Mouse (Mus musculus): ENCODE results near the gene Rabepk. TPM values are rescaled to one million over a fixed set of nuclear protein-coding genes. Genes with fewer than 3 reads are reported as not detected.
A peak's percentile ranks its signal among the peaks of the same experiment; 100 is the strongest.
"Not testable (repeated sequence)": the region's sequence is repeated elsewhere in the genome, so short reads cannot be mapped to it uniquely, and the experiment has no call there.

The Rabepk gene
- total RNA-seq, 2 experiments from 2014 or later = 8.1 to 9.8 TPM

DNA sequence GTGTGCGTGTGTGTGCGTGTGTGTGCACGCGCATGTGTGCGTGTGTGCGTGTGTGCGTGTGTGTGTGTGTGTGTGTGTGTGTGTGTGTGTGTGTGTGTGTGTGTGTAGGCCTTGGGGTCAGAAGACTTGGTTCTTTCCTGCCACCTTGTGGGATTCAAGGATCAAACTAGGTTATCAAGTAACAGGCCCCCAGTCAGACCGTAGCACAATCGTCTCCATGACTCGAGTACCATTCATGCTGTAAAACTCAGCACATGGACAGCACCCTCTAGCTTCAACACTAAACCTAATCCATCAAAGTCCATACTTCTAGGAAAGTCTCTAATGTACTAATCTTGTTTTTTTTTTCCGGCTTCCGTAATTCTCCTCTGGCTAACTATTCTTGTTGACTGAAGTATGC lies 34.9 kb downstream of the Rabepk start:
- no peak for DNase-seq

DNA sequence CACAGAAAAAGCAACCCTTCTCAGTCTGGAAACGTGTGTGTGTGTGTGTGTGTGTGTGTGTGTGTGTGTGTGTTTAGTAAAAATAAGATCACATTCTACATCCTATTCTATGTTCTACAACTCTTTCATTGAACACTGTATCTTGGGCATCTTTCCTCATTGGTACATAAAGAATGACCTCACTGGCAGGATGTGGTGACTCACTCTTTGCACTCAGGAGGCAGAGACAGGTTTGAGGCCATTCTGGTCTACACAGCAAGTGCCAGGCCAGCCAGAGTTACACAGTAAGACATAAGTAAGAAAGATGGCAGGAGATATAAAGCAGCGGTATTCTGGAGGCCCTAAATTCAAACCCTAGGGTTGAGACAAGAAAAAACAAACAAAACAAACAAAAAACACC lies 36.8 kb downstream of the Rabepk start:
- no peak for DNase-seq

- no peak for DNase-seq
Measured at GRCm38 (mm10) chr2:34762174-34762573, 37.5 kb downstream of the Rabepk start.

GRCm38 (mm10) chr2:34761272-34761671 lies 38.4 kb downstream of the Rabepk start:
- DNase-seq = not testable (repeated sequence)

DNA sequence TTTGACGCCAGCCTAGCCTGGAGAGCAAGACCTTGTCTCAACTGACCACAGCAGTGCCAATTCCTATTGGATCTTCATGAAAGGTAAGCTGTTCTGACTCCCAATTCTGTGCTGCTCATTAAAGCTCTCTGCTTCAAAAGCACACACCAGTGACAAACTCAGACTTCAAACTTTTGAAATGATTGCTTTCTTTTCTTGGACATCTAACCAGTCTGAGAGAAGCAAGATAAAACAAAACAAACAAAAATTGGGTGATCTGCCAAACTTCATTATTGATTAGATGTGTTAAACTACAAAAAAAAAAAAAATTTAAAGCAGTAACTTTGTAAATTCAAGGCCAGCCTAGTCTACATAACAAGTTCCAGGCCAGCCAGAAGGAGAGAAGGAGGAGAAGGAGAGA lies 42.4 kb downstream of the Rabepk start:
- no peak for DNase-seq

GRCm38 (mm10) chr2:34754551-34755358 lies 45.0 kb downstream of the Rabepk start, which contains the start of gene Gapvd1:
Gene Gapvd1 (minus strand): TSS chr2:34755232.
- no peak for DNase-seq

DNA sequence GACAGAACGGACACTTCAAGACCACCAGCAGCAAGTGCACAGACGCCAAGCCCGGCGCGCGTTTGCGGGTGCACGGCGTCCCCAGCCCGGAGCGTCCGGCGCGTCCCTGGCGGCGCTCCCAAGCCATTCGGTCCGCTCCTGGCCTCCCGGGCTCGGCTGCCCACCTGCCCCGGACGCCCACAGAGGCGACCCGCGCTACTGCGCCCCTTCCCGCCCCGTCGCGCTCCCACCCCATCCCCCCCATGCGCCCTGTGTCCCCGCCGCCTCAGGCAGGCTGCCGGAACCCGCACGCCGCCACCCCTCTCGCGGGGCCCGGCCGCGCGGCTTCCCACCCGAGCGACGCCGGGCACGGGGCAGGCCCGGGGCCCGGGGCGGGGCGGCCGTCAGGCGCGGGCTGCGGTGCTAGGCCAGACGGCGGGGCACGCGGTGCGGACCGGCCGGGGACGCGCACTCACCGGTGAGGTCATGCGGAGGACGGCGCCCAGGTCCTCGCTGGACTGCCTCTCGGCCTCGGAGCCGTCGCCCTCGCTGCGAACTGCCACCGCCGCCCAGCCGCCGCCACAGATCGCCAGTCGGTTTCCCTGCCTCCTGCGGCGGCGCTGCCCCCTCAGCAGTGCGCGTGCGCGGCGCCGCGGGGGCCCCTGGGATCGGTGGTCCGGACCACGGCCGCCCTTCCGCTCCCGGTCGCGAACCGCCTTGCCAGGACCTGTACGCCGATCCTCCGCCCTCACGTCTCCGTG lies 45.7 kb downstream of the Rabepk start:
- DNase-seq = peak; percentile 88

DNA sequence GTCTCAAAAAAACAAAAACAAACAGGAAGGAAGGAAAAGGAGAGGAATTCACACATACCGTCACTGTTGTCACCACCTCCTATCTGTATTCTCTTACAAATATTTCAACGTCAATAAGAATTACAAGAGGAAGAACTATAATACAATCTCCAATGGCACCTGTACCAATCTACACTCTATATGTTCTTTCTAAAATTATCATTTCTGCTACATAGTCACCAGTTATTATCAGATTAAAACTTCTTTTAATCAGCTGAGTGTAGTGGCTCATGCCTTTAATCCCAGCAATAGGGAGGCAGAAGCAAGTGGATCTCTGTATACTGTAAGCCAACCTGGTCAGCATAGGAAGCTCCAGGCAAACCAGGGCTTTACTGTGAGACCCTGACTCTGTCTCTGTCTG lies 49.5 kb downstream of the Rabepk start:
- no peak for DNase-seq

GRCm38 (mm10) chr2:34748479-34748878 lies 51.2 kb downstream of the Rabepk start:
- DNase-seq = no peak

DNA sequence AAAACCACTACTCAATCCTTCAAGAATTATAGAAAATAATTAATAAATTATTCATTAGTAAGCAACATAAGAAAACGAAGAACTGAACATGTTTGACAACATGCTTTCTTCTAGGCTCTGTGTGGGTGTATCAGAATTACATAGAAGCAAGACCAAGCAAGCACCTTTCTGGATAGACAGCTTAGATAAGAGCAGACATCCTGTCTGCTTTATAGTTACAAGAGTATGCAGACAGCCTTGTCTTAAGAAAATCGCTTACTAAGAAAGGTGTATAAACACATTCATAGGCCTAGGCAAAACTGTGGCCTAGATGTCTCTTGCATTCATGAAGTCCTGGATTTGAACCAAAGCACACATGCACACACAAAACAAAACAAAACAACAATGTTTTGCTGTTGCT lies 54.0 kb downstream of the Rabepk start:
- DNase-seq = no peak

DNA sequence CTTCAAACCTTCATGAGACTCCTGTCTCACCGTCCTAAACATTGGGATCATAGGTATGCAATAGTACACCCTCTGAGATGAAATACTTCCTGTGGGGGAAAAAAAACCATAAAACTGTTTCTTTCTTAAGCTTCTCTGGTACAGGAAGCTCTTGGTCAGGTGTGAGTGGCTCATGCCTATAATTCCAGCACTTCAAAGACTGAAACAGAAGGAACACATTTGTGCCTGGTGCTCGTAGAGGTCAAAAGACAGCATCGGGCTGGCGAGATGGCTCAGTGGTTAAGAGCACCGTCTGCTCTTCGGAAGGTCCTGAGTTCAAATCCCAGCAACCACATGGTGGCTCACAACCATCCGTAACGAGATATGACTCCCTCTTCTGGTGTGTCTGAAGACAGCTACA lies 55.2 kb downstream of the Rabepk start:
- no peak for DNase-seq

GRCm38 (mm10) chr2:34742675-34743074 lies 57.0 kb downstream of the Rabepk start:
- no peak for DNase-seq

- no peak for DNase-seq
Measured at GRCm38 (mm10) chr2:34741390-34742159, 58.1 kb downstream of the Rabepk start.

DNA sequence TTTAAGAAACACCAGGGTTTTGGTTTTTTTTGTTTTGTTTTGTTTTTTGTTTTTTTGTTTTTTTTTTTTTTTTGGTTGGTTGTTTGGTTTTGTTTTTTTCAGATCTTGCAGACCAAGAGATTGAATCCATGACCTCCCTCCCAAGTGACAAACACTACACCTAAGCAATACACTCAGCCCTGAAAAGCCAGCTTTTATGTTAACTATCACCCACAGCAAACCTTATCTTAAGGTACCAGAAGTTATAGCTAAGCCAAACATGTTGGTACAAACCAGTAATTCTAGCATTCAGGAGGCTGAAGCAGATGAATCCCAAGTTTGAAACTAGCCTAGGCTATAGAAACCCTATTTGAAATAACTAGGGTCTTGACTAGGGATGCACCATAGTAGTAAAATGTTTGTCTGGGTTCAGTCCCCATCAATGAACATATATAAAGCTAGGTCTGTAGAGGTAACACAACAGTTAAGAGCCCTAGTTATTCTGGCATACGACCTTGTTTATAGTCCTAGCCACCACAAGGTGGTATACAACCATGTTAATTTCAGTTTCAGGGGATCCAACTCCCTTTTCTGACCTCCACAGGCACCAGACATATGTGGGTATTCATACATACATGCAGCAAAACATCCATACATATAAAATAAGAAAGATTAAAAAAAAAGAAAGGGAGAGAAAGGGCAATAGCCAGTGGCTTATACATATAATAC lies 59.9 kb downstream of the Rabepk start:
- no peak for DNase-seq

DNA sequence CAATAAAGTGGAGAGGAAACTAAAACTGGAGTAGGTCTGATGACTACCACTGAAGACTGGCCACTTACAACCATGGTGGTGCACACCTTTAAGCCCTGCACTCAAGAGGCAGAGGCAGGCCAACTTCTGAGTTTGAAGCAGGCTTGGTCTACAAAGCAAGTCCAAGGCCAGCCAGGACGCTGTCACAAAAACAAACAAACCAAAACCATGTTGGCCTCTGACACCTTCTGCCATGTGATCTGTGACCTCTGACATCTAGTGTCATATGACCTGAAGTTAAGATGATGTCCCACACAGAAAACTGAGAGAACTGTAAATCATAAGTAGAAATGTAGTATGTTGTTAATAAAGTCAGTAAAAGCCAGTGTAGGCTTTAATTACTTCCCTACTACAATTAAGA lies 61.8 kb downstream of the Rabepk start:
- DNase-seq = no peak

GRCm38 (mm10) chr2:34736626-34737025 lies 63.1 kb downstream of the Rabepk start:
- DNase-seq = no peak

Other genes with a start within 250 kb of the Rabepk start
- 10 to 100 TPM; 29.8 to 32.5 TPM for gene Gapvd1, start 44.7 kb downstream of the Rabepk start, total RNA-seq (2021)
- gene Hspa5, start 27.9 kb downstream of the Rabepk start, total RNA-seq (2021) = 100 to 1,000 TPM; 189 to 222 TPM
- 10 to 100 TPM; 44.7 TPM for gene Fbxw2, start 26.4 kb upstream of the Rabepk start, total RNA-seq (2021)
- under 1 TPM in 1 of 2 experiments, not detected in 1; 0.20 TPM for gene Gm34653, start 33.1 kb upstream of the Rabepk start, total RNA-seq (2021)
- gene Cutal, start 74.5 kb upstream of the Rabepk start, total RNA-seq (2021) = under 1 TPM; 0.38 TPM
- 10 to 100 TPM in 1 of 2 experiments, 1 to 10 TPM in 1; 8.2 to 13.3 TPM for gene Psmd5, start 75.1 kb upstream of the Rabepk start, total RNA-seq (2021)
- gene Phf19, start 114.1 kb upstream of the Rabepk start, total RNA-seq (2021) = 1 to 10 TPM in 1 of 2 experiments, under 1 TPM in 1; 0.91 to 1.3 TPM
- gene Traf1, start 161.9 kb upstream of the Rabepk start, total RNA-seq (2021) = 1 to 10 TPM in 1 of 2 experiments, under 1 TPM in 1; 0.46 to 1.3 TPM